Mouse (Mus musculus): ENCODE data around the gene Gpr152. TPM values are rescaled to one million over a fixed set of nuclear protein-coding genes. Genes with fewer than 3 reads are reported as not detected.

Gene Gpr152
- total RNA-seq, 2 experiments from 2014 or later = not detected

DNA sequence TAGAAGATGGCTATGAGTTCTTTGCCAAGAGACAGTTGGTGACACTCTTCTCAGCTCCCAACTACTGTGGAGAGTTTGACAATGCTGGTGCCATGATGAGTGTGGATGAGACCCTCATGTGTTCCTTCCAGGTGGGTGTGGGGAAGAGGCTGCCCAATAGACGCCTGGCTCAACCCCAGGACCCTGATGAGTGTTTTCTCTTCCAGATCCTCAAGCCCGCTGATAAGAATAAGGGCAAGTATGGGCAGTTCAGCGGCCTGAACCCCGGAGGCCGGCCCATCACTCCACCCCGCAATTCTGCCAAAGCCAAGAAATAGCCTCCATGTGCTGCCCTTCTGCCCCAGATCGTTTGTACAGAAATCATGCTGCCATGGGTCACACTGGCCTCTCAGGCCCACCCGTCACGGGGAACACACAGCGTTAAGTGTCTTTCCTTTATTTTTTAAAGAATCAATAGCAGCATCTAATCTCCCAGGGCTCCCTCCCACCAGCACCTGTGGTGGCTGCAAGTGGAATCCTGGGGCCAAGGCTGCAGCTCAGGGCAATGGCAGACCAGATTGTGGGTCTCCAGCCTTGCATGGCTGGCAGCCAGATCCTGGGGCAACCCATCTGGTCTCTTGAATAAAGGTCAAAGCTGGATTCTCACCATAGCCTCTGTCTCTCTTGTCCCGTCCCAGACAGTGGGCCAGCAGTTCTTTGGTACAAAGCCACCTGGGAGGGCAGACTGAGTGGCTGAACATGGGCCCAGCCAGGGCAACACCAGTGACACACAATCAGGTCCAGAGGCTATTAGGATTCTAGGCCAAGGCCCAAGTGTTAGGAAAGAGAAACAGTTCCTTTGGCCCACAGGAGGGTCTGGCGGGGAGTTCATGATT, 55.4 kb downstream of the Gpr152 start:
- ATAC-seq (ENCODE audit: poor library complexity, severe bottlenecking) = no peak

Other genes starting within 250 kb of the Gpr152 start
Only the 30 nearest of the 33 such genes appear.
- gene Unc93b1, start 204.6 kb upstream of the Gpr152 start, total RNA-seq (2015) = 242 and 258 TPM in 2 replicates
- gene Unc93b1, start 204.6 kb upstream of the Gpr152 start, total RNA-seq (2017) = 447 and 483 TPM in 2 replicates
- 1.4 and 2.7 TPM in 2 replicates for gene Aldh3b3, start 181.1 kb upstream of the Gpr152 start, total RNA-seq (2015)
- 2.4 TPM in 2 replicates for gene Aldh3b3, start 181.1 kb upstream of the Gpr152 start, total RNA-seq (2017)
- gene Aldh3b2, start 167.5 kb upstream of the Gpr152 start, total RNA-seq (2015) = 0.18 and 2.2 TPM in 2 replicates
- 0.28 and 0.55 TPM in 2 replicates for gene Aldh3b2, start 167.5 kb upstream of the Gpr152 start, total RNA-seq (2017)
- 0.51 and 0.62 TPM in 2 replicates for gene Acy3, start 153.2 kb upstream of the Gpr152 start, total RNA-seq (2015)
- gene Acy3, start 153.2 kb upstream of the Gpr152 start, total RNA-seq (2017) = not detected in 2 replicates
- not detected in 2 replicates for gene Tbx10, start 147.0 kb upstream of the Gpr152 start, total RNA-seq (2015)
- not detected in 2 replicates for gene Tbx10, start 147.0 kb upstream of the Gpr152 start, total RNA-seq (2017)
- 8.6 and 13.4 TPM in 2 replicates for gene Nudt8, start 139.2 kb upstream of the Gpr152 start, total RNA-seq (2015)
- 4.9 and 5.7 TPM in 2 replicates for gene Nudt8, start 139.2 kb upstream of the Gpr152 start, total RNA-seq (2017)
- gene Gm49405, start 139.2 kb upstream of the Gpr152 start, total RNA-seq (2015) = 0.45 TPM in 1 of 2 replicates, not detected in the other
- gene Gm49405, start 139.2 kb upstream of the Gpr152 start, total RNA-seq (2017) = 0.28 and 1.2 TPM in 2 replicates
- gene Doc2g, start 136.5 kb upstream of the Gpr152 start, total RNA-seq (2015) = 1.2 and 1.5 TPM in 2 replicates
- gene Doc2g, start 136.5 kb upstream of the Gpr152 start, total RNA-seq (2017) = 0.18 and 0.37 TPM in 2 replicates
- gene Ndufv1, start 127.0 kb upstream of the Gpr152 start, total RNA-seq (2015) = 82.1 and 103 TPM in 2 replicates
- 151 and 169 TPM in 2 replicates for gene Ndufv1, start 127.0 kb upstream of the Gpr152 start, total RNA-seq (2017)
- gene Gstp1, start 101.8 kb upstream of the Gpr152 start, total RNA-seq (2015) = 257 and 287 TPM in 2 replicates
- gene Gstp1, start 101.8 kb upstream of the Gpr152 start, total RNA-seq (2017) = 69.5 and 80.2 TPM in 2 replicates
- gene Gstp2, start 93.8 kb upstream of the Gpr152 start, total RNA-seq (2015) = 4.8 TPM in 1 of 2 replicates, not detected in the other
- 1.8 TPM in 1 of 2 replicates, not detected in the other for gene Gstp2, start 93.8 kb upstream of the Gpr152 start, total RNA-seq (2017)
- 3.0 and 5.0 TPM in 2 replicates for gene Gstp3, start 80.2 kb upstream of the Gpr152 start, total RNA-seq (2015)
- gene Gstp3, start 80.2 kb upstream of the Gpr152 start, total RNA-seq (2017) = 4.0 and 4.5 TPM in 2 replicates
- not detected in 2 replicates for gene Cabp2, start 58.2 kb upstream of the Gpr152 start, total RNA-seq (2015)
- not detected in 2 replicates for gene Cabp2, start 58.2 kb upstream of the Gpr152 start, total RNA-seq (2017)
- 245 and 277 TPM in 2 replicates for gene Cdk2ap2, start 42.6 kb upstream of the Gpr152 start, total RNA-seq (2015)
- gene Cdk2ap2, start 42.6 kb upstream of the Gpr152 start, total RNA-seq (2017) = 72.9 and 83.4 TPM in 2 replicates
- 38.3 and 47.7 TPM in 2 replicates for gene Pitpnm1, start 39.8 kb upstream of the Gpr152 start, total RNA-seq (2015)
- 30.2 and 38.9 TPM in 2 replicates for gene Pitpnm1, start 39.8 kb upstream of the Gpr152 start, total RNA-seq (2017)
- 111 and 139 TPM in 2 replicates for gene Aip, start 13.9 kb upstream of the Gpr152 start, total RNA-seq (2015)
- gene Aip, start 13.9 kb upstream of the Gpr152 start, total RNA-seq (2017) = 72.5 and 76.7 TPM in 2 replicates
- gene Cabp4, start 4.2 kb downstream of the Gpr152 start, total RNA-seq (2015) = 0.14 and 0.22 TPM in 2 replicates
- not detected in 2 replicates for gene Cabp4, start 4.2 kb downstream of the Gpr152 start, total RNA-seq (2017)
- gene Coro1b, start 8.8 kb downstream of the Gpr152 start, total RNA-seq (2015) = 279 and 345 TPM in 2 replicates
- 142 and 161 TPM in 2 replicates for gene Coro1b, start 8.8 kb downstream of the Gpr152 start, total RNA-seq (2017)
- gene Ptprcap, start 13.8 kb downstream of the Gpr152 start, total RNA-seq (2015) = 30.5 and 42.1 TPM in 2 replicates
- 43.9 and 44.8 TPM in 2 replicates for gene Ptprcap, start 13.8 kb downstream of the Gpr152 start, total RNA-seq (2017)
- gene Rps6kb2, start 23.6 kb downstream of the Gpr152 start, total RNA-seq (2015) = 21.0 and 26.7 TPM in 2 replicates
- 21.0 and 25.0 TPM in 2 replicates for gene Rps6kb2, start 23.6 kb downstream of the Gpr152 start, total RNA-seq (2017)
- 3.9 and 4.7 TPM in 2 replicates for gene Carns1, start 35.7 kb downstream of the Gpr152 start, total RNA-seq (2015)
- 1.3 and 2.0 TPM in 2 replicates for gene Carns1, start 35.7 kb downstream of the Gpr152 start, total RNA-seq (2017)
- 52.8 and 59.9 TPM in 2 replicates for gene Tbc1d10c, start 51.5 kb downstream of the Gpr152 start, total RNA-seq (2015)
- 21.5 and 33.5 TPM in 2 replicates for gene Tbc1d10c, start 51.5 kb downstream of the Gpr152 start, total RNA-seq (2017)
- gene Ppp1ca, start 52.3 kb downstream of the Gpr152 start, total RNA-seq (2015) = 496 and 536 TPM in 2 replicates
- gene Ppp1ca, start 52.3 kb downstream of the Gpr152 start, total RNA-seq (2017) = 639 and 705 TPM in 2 replicates
- gene Rad9a, start 61.9 kb downstream of the Gpr152 start, total RNA-seq (2015) = 32.8 and 36.7 TPM in 2 replicates
- gene Rad9a, start 61.9 kb downstream of the Gpr152 start, total RNA-seq (2017) = 21.4 and 22.8 TPM in 2 replicates
- 1.4 and 2.9 TPM in 2 replicates for gene Clcf1, start 74.5 kb downstream of the Gpr152 start, total RNA-seq (2015)
- 0.40 and 2.2 TPM in 2 replicates for gene Clcf1, start 74.5 kb downstream of the Gpr152 start, total RNA-seq (2017)
- not detected in 2 replicates for gene AC109138.7, start 74.6 kb downstream of the Gpr152 start, total RNA-seq (2015)
- not detected in 2 replicates for gene AC109138.7, start 74.6 kb downstream of the Gpr152 start, total RNA-seq (2017)
- 98.9 and 105 TPM in 2 replicates for gene Pold4, start 92.1 kb downstream of the Gpr152 start, total RNA-seq (2015)
- gene Pold4, start 92.1 kb downstream of the Gpr152 start, total RNA-seq (2017) = 102 and 122 TPM in 2 replicates
- 15.9 and 16.5 TPM in 2 replicates for gene Ssh3, start 129.4 kb downstream of the Gpr152 start, total RNA-seq (2015)
- 17.2 and 19.8 TPM in 2 replicates for gene Ssh3, start 129.4 kb downstream of the Gpr152 start, total RNA-seq (2017)
- gene Ankrd13d, start 143.3 kb downstream of the Gpr152 start, total RNA-seq (2015) = 6.5 and 7.2 TPM in 2 replicates
- gene Ankrd13d, start 143.3 kb downstream of the Gpr152 start, total RNA-seq (2017) = 8.7 and 10.5 TPM in 2 replicates
- 278 TPM in 2 replicates for gene Grk2, start 166.4 kb downstream of the Gpr152 start, total RNA-seq (2015)
- 231 and 296 TPM in 2 replicates for gene Grk2, start 166.4 kb downstream of the Gpr152 start, total RNA-seq (2017)